Mouse (Mus musculus) CD4-positive helper T cell, adult 2 months (primary cell): Measurements from ENCODE around the gene Ypel2.
A peak's percentile ranks its signal among the peaks of the same experiment; 100 is the strongest.

ENCODE experiments used
- DNase-seq: peaks from one replicate; pipeline ENCODE4 v3.0.0-alpha.2; 2012; ENCODE audit warnings: low read depth, missing footprints, low spot score

Ypel2 gene

GRCm38 (mm10) chr11:86995625-86996221 is 2.2 kb upstream of the Ypel2 start:
- peak; percentile 73 for DNase-seq

- peak; percentile 45 for DNase-seq
Observed at GRCm38 (mm10) chr11:86994791-86995624, 1.5 kb upstream of the Ypel2 start.

GRCm38 (mm10) chr11:86994330-86994729 is 823 bp upstream of the Ypel2 start:
- no peak for DNase-seq

GRCm38 (mm10) chr11:86992461-86992988 is 982 bp downstream of the Ypel2 start:
- DNase-seq: no peak

- DNase-seq: no peak
Observed at GRCm38 (mm10) chr11:86991241-86991640, 2.3 kb downstream of the Ypel2 start.

GRCm38 (mm10) chr11:86990309-86990708 is 3.2 kb downstream of the Ypel2 start:
- no peak for DNase-seq

GRCm38 (mm10) chr11:86984990-86985389 is 8.5 kb downstream of the Ypel2 start:
- DNase-seq: no peak

GRCm38 (mm10) chr11:86983056-86983455 is 10.5 kb downstream of the Ypel2 start:
- DNase-seq: no peak

GRCm38 (mm10) chr11:86981229-86981791 is 12.2 kb downstream of the Ypel2 start:
- no peak for DNase-seq

- no peak for DNase-seq
Observed at GRCm38 (mm10) chr11:86980526-86980925, 13.0 kb downstream of the Ypel2 start.

GRCm38 (mm10) chr11:86979799-86980198 is 13.7 kb downstream of the Ypel2 start:
- DNase-seq: no peak

- no peak for DNase-seq
Observed at GRCm38 (mm10) chr11:86977242-86977641, 16.3 kb downstream of the Ypel2 start.

- no peak for DNase-seq
Observed at GRCm38 (mm10) chr11:86974401-86974800, 19.1 kb downstream of the Ypel2 start.

- no peak for DNase-seq
Observed at GRCm38 (mm10) chr11:86973255-86973654, 20.3 kb downstream of the Ypel2 start.

GRCm38 (mm10) chr11:86971057-86971753 is 22.3 kb downstream of the Ypel2 start:
- no peak for DNase-seq

- DNase-seq: no peak
Observed at GRCm38 (mm10) chr11:86969041-86969821, 24.3 kb downstream of the Ypel2 start.

GRCm38 (mm10) chr11:86967506-86967905 is 26.0 kb downstream of the Ypel2 start:
- no peak for DNase-seq

- no peak for DNase-seq
Observed at GRCm38 (mm10) chr11:86966696-86967095, 26.8 kb downstream of the Ypel2 start.

GRCm38 (mm10) chr11:86965079-86965478 is 28.4 kb downstream of the Ypel2 start:
- DNase-seq: no peak

- DNase-seq: no peak
Observed at GRCm38 (mm10) chr11:86963698-86964097, 29.8 kb downstream of the Ypel2 start.

- DNase-seq: no peak
Observed at GRCm38 (mm10) chr11:86963027-86963426, 30.5 kb downstream of the Ypel2 start.
